Mouse (Mus musculus) thymus, adult 2 months (tissue): ENCODE measurements around the gene Cdc42bpg. TPM values are rescaled to one million over a fixed set of nuclear protein-coding genes. Genes with fewer than 3 reads are reported as not detected.
A peak's percentile ranks its signal among the peaks of the same experiment; 100 is the strongest.

Source experiments
- DNase-seq: peaks from one replicate; pipeline ENCODE4 v3.0.0; 2021
- H3K27ac ChIP-seq: fragments of 200-500 bp; 2 replicates; pipeline ENCODE4 v1.5.1; 2012; ENCODE audit warnings: low read length, control low read depth; ENCODE audit not compliant: control insufficient read depth, insufficient read depth
- H3K27me3 ChIP-seq: fragments of 200-500 bp; 2 replicates; pipeline ENCODE4 v1.6.1; 2012; ENCODE audit warnings: mild to moderate bottlenecking, low read length, moderate library complexity, mixed read lengths; ENCODE audit not compliant: control insufficient read depth, insufficient read depth
- H3K36me3 ChIP-seq: fragments of 200-500 bp; 2 replicates; pipeline ENCODE4 v1.6.1; 2012; ENCODE audit warnings: mild to moderate bottlenecking, low read length, moderate library complexity; ENCODE audit not compliant: control insufficient read depth, insufficient read depth
- H3K4me1 ChIP-seq: fragments of 200-500 bp; replicated peaks from 2 replicates; pipeline ENCODE4 v1.6.1; 2012; ENCODE audit warnings: low read length; ENCODE audit not compliant: control insufficient read depth, insufficient read depth
- H3K4me3 ChIP-seq: fragments of 200-500 bp; 2 replicates; pipeline ENCODE4 v1.5.1; 2012; ENCODE audit warnings: mild to moderate bottlenecking, low read length, control low read depth, moderate library complexity; ENCODE audit not compliant: control insufficient read depth, insufficient read depth
- CTCF ChIP-seq: fragments of 200-500 bp; IDR thresholded peaks from 2 replicates; pipeline ENCODE4 v1.5.1; 2012; ENCODE audit warnings: mild to moderate bottlenecking, control low read depth, low read length, moderate library complexity, borderline replicate concordance; ENCODE audit not compliant: control insufficient read depth, poor library complexity, insufficient read depth; ENCODE audit errors: extremely low read depth
- POLR2A ChIP-seq: fragments of 200-500 bp; IDR thresholded peaks from 2 replicates; pipeline ENCODE4 v1.6.1; 2012; ENCODE audit warnings: mild to moderate bottlenecking, low read length, control low read depth, moderate library complexity; ENCODE audit not compliant: control insufficient read depth, poor library complexity, insufficient read depth; ENCODE audit errors: extremely low read depth
- WGBS: fragments of 180-500 bp; shearing (Covaris S2); methylation state at CpG from one replicate; pipeline ENCODE4 v1.1.7; 2018; 5-methylcytosine and 5-hydroxymethylcytosine counted together
- polyA plus RNA-seq: library from polyadenylated mRNA; depleted of rRNA; stranded (reverse); fragments of >200 nt; gene quantifications from 2 replicates; pipeline ENCODE4 v1.2.3, GENCODE M21; 2012

The Cdc42bpg gene
- polyA plus RNA-seq, 1 experiment: 12.9 TPM

- Histone ChIP-seq H3K27ac (peak overlapping the region; percentile 83), H3K4me1 (peaks cover 39% of the 10 kb centered on the region), H3K27me3 (no peaks in the 10 kb centered on the region), H3K4me3 (peak overlapping the region; percentile 80), H3K36me3 (peaks cover 12% of the 10 kb centered on the region)
- no peak for TF ChIP-seq POLR2A
- no peak for TF ChIP-seq CTCF
- DNase-seq: no peak
- WGBS: 3% methylated on average over 23 of the region's 23 CpGs
Observed at GRCm38 (mm10) chr19:6341453-6342077, 35.3 kb downstream of the Cdc42bpg start.

- no peaks in the 10 kb centered on the region for H3K27me3 ChIP-seq
- peak overlapping the region; percentile 83 for H3K27ac ChIP-seq
- peaks cover 34% of the 10 kb centered on the region for H3K4me1 ChIP-seq
- H3K4me3 ChIP-seq: peak overlapping the region; percentile 80
- TF ChIP-seq CTCF (no peak), POLR2A (peak; percentile 25; the same call in 1 of the 2 replicates)
- 34% methylated on average over 5 of the region's 5 CpGs for WGBS
- DNase-seq: peak; percentile 68
- peaks cover 21% of the 10 kb centered on the region for H3K36me3 ChIP-seq
Observed at GRCm38 (mm10) chr19:6342276-6342933, 36.1 kb downstream of the Cdc42bpg start.

GRCm38 (mm10) chr19:6343066-6343925, 37.0 kb downstream of the Cdc42bpg start:
- Histone ChIP-seq H3K27me3 (no peaks in the 10 kb centered on the region), H3K4me3 (no peak overlapping the region), H3K4me1 (peaks cover 37% of the 10 kb centered on the region), H3K27ac (peak overlapping the region; percentile 83), H3K36me3 (peaks cover 22% of the 10 kb centered on the region)
- WGBS: 70% methylated on average over 19 of the region's 19 CpGs
- TF ChIP-seq CTCF (no peak; the same call in 1 of the 2 replicates), POLR2A (no peak)
- peak; percentile 43 for DNase-seq

GRCm38 (mm10) chr19:6343996-6344395, 37.7 kb downstream of the Cdc42bpg start:
- peaks cover 43% of the 10 kb centered on the region for H3K4me1 ChIP-seq
- WGBS: 80% methylated on average over 5 of the region's 5 CpGs
- DNase-seq: no peak
- no peaks in the 10 kb centered on the region for H3K27me3 ChIP-seq
- H3K4me3 ChIP-seq: no peak overlapping the region; the same call in 1 of the 2 replicates
- H3K27ac ChIP-seq: no peak overlapping the region
- peaks cover 24% of the 10 kb centered on the region for H3K36me3 ChIP-seq
- TF ChIP-seq CTCF (no peak), POLR2A (no peak)

GRCm38 (mm10) chr19:6346023-6346422, 39.8 kb downstream of the Cdc42bpg start:
- peaks cover 27% of the 10 kb centered on the region for H3K36me3 ChIP-seq
- TF ChIP-seq CTCF (no peak), POLR2A (no peak)
- no peak overlapping the region for H3K4me3 ChIP-seq
- H3K27me3 ChIP-seq: no peaks in the 10 kb centered on the region
- 97% methylated on average over 5 of the region's 5 CpGs for WGBS
- peaks cover 34% of the 10 kb centered on the region for H3K4me1 ChIP-seq
- no peak overlapping the region for H3K27ac ChIP-seq
- DNase-seq: no peak

GRCm38 (mm10) chr19:6346661-6347060, 40.4 kb downstream of the Cdc42bpg start:
- Histone ChIP-seq H3K27ac (no peak overlapping the region), H3K4me1 (peaks cover 34% of the 10 kb centered on the region), H3K4me3 (no peak overlapping the region), H3K27me3 (no peaks in the 10 kb centered on the region), H3K36me3 (peaks cover 27% of the 10 kb centered on the region)
- 94% methylated on average over 10 of the region's 10 CpGs for WGBS
- TF ChIP-seq POLR2A (no peak), CTCF (no peak)
- DNase-seq: no peak
